Mouse (Mus musculus) heart, embryonic 14.5 days (tissue): ENCODE data around the gene Pappa. TPM values are rescaled to one million over a fixed set of nuclear protein-coding genes. Genes with fewer than 3 reads are reported as not detected.

Source experiments
- ATAC-seq: fragments of 200-750 bp; cut with Nextera tagmentation; 2 replicates; pipeline ENCODE4 v1.8.0; 2017; ENCODE audit warnings: low read depth, moderate TSS enrichment; ENCODE audit not compliant: insufficient number of reproducible peaks, insufficient read depth, low FRiP score
- H3K27ac ChIP-seq, 2 experiments: fragments of 200-500 bp in 1 of 2; fragments of 300-500 bp in 1 of 2; sonication (generic) in 1 of 2; replicated peaks in 1 of 2; 2 replicates each; pipeline ENCODE4 v1.5.1; 2012 to 2014; ENCODE audit warnings: low read depth in 2 of 2, low read length in 2 of 2, control low read depth in 1 of 2, mild to moderate bottlenecking in 1 of 2, mixed read lengths in 1 of 2; ENCODE audit not compliant: control insufficient read depth in 1 of 2, insufficient read depth in 1 of 2
- H3K27me3 ChIP-seq: fragments of 300-500 bp; sonication (generic); 2 replicates; pipeline ENCODE4 v1.6.1; 2014; ENCODE audit warnings: mild to moderate bottlenecking, low read length, control low read depth; ENCODE audit not compliant: control insufficient read depth, insufficient read depth
- H3K36me3 ChIP-seq: fragments of 300-500 bp; sonication (generic); 2 replicates; pipeline ENCODE4 v1.6.1; 2014; ENCODE audit warnings: mild to moderate bottlenecking, control low read depth, low read length, mixed read lengths; ENCODE audit not compliant: control insufficient read depth, insufficient read depth
- H3K4me1 ChIP-seq, 2 experiments: fragments of 200-500 bp in 1 of 2; fragments of 300-500 bp in 1 of 2; sonication (generic) in 1 of 2; 2 replicates each; pipeline ENCODE4 v1.6.1; 2012 to 2014; ENCODE audit warnings: low read length in 2 of 2, control low read depth in 1 of 2, mixed read lengths in 1 of 2; ENCODE audit not compliant: control insufficient read depth in 2 of 2, insufficient read depth in 2 of 2
- H3K4me2 ChIP-seq: fragments of 300-500 bp; sonication (generic); 2 replicates; pipeline ENCODE4 v1.6.1; 2014; ENCODE audit warnings: mild to moderate bottlenecking, low read length
- H3K4me3 ChIP-seq, 2 experiments: fragments of 200-500 bp in 1 of 2; fragments of 300-500 bp in 1 of 2; sonication (generic) in 1 of 2; 2 replicates each; pipeline ENCODE4 v1.5.1; 2012 to 2014; ENCODE audit warnings: low read length in 2 of 2, mild to moderate bottlenecking in 2 of 2, control low read depth in 1 of 2, low read depth in 1 of 2, moderate library complexity in 1 of 2; ENCODE audit not compliant: control insufficient read depth in 1 of 2, insufficient read depth in 1 of 2
- H3K9ac ChIP-seq: fragments of 300-500 bp; sonication (generic); 2 replicates; pipeline ENCODE4 v1.6.1; 2014; ENCODE audit warnings: mild to moderate bottlenecking, low read length
- H3K9me3 ChIP-seq: fragments of 300-500 bp; sonication (generic); 2 replicates; pipeline ENCODE4 v1.6.1; 2016; ENCODE audit warnings: low read length, control low read depth; ENCODE audit not compliant: control insufficient read depth
- WGBS: fragments of 180-500 bp; shearing (Covaris S2); extraction: QIAGEN DNeasy Blood & Tissue Kit; methylation state at CpG from one replicate; pipeline ENCODE4 v1.1.7; 2014; 5-methylcytosine and 5-hydroxymethylcytosine counted together
- polyA plus RNA-seq: library from polyadenylated mRNA; unstranded; fragments of >200 nt; fragmentation: Nextera tagmentation; extraction: Ambion mirVana; gene quantifications from 2 replicates; pipeline ENCODE4 v1.2.1, GENCODE M21; 2014

Pappa gene
- polyA plus RNA-seq, 1 experiment from 2014 or later = 0.73 TPM

- H3K9ac ChIP-seq = no peak overlapping the region
- peaks cover 2 to 5% of the 10 kb centered on the region in 2 experiments; a peak in 2 of 4 replicates for H3K4me1 ChIP-seq
- WGBS = 53% methylated on average over 3 of the region's 3 CpGs
- H3K27ac ChIP-seq = no peak overlapping the region
- no peaks in the 10 kb centered on the region for H3K27me3 ChIP-seq
- no peak overlapping the region for H3K4me3 ChIP-seq
- H3K36me3 ChIP-seq = no peaks in the 10 kb centered on the region
- H3K4me2 ChIP-seq = no peak overlapping the region
- ATAC-seq = no peak
- no peaks in the 10 kb centered on the region for H3K9me3 ChIP-seq
Measured at GRCm38 (mm10) chr4:65302666-65303065, 178.7 kb downstream of the Pappa start.

- H3K4me1 ChIP-seq = no peaks in the 10 kb centered on the region
- no peak overlapping the region for H3K9ac ChIP-seq
- H3K36me3 ChIP-seq = no peaks in the 10 kb centered on the region
- H3K4me2 ChIP-seq = no peak overlapping the region
- no peak overlapping the region for H3K27ac ChIP-seq
- no peaks in the 10 kb centered on the region for H3K27me3 ChIP-seq
- H3K4me3 ChIP-seq = no peak overlapping the region
- H3K9me3 ChIP-seq = no peaks in the 10 kb centered on the region
- no peak for ATAC-seq
- WGBS = 59% methylated on average over 10 of the region's 10 CpGs
Measured at GRCm38 (mm10) chr4:65317877-65318525, 194.0 kb downstream of the Pappa start.

- Histone ChIP-seq H3K9me3 (no peaks in the 10 kb centered on the region), H3K27ac (no peak overlapping the region), H3K4me1 (no peaks in the 10 kb centered on the region), H3K4me2 (no peak overlapping the region), H3K9ac (no peak overlapping the region), H3K4me3 (no peak overlapping the region), H3K36me3 (no peaks in the 10 kb centered on the region), H3K27me3 (no peaks in the 10 kb centered on the region)
- no peak for ATAC-seq
- 71% methylated on average over 4 of the region's 4 CpGs for WGBS
Measured at GRCm38 (mm10) chr4:65321340-65321739, 197.4 kb downstream of the Pappa start.

- Histone ChIP-seq H3K27ac (no peak overlapping the region), H3K9me3 (no peaks in the 10 kb centered on the region), H3K4me2 (no peak overlapping the region), H3K36me3 (no peaks in the 10 kb centered on the region), H3K4me3 (no peak overlapping the region), H3K27me3 (no peaks in the 10 kb centered on the region), H3K9ac (no peak overlapping the region), H3K4me1 (no peaks in the 10 kb centered on the region)
- ATAC-seq = no peak
- WGBS = 68% methylated on average over 1 of the region's 1 CpGs
Measured at GRCm38 (mm10) chr4:65321959-65322358, 198.0 kb downstream of the Pappa start.

GRCm38 (mm10) chr4:65325816-65326215 is 201.8 kb downstream of the Pappa start:
- Histone ChIP-seq H3K27ac (no peak overlapping the region), H3K4me3 (no peak overlapping the region), H3K4me2 (no peak overlapping the region), H3K9me3 (no peaks in the 10 kb centered on the region), H3K4me1 (no peaks in the 10 kb centered on the region), H3K9ac (no peak overlapping the region), H3K36me3 (no peaks in the 10 kb centered on the region), H3K27me3 (no peaks in the 10 kb centered on the region)
- no peak for ATAC-seq
- 87% methylated on average over 2 of the region's 2 CpGs for WGBS

- H3K4me3 ChIP-seq = no peak overlapping the region
- ATAC-seq = no peak
- H3K9ac ChIP-seq = no peak overlapping the region
- H3K4me2 ChIP-seq = no peak overlapping the region
- H3K27me3 ChIP-seq = no peaks in the 10 kb centered on the region
- H3K36me3 ChIP-seq = no peaks in the 10 kb centered on the region
- H3K27ac ChIP-seq = no peak overlapping the region
- H3K4me1 ChIP-seq = no peaks in the 10 kb centered on the region
- H3K9me3 ChIP-seq = no peaks in the 10 kb centered on the region
- 68% methylated on average over 9 of the region's 9 CpGs for WGBS
Measured at GRCm38 (mm10) chr4:65328486-65329308, 204.7 kb downstream of the Pappa start.

- Histone ChIP-seq H3K36me3 (no peaks in the 10 kb centered on the region), H3K9ac (no peak overlapping the region), H3K4me3 (no peak overlapping the region), H3K27me3 (no peaks in the 10 kb centered on the region), H3K9me3 (no peaks in the 10 kb centered on the region), H3K27ac (no peak overlapping the region), H3K4me2 (no peak overlapping the region), H3K4me1 (no peaks in the 10 kb centered on the region)
- no peak for ATAC-seq
- 56% methylated on average over 1 of the region's 1 CpGs for WGBS
Measured at GRCm38 (mm10) chr4:65333718-65334117, 209.7 kb downstream of the Pappa start.
